Mouse (Mus musculus): ENCODE measurements around the gene Wap. TPM values are rescaled to one million over a fixed set of nuclear protein-coding genes. Genes with fewer than 3 reads are reported as not detected.

The Wap gene
- polyA plus RNA-seq, 1 experiment from 2014 or later, result not detected

GRCm38 (mm10) chr11:6590933-6591675, 47.3 kb downstream of the Wap start:
- Histone ChIP-seq H3K9ac (replicated peaks) (no peak overlapping the region), H3K4me3 (no peak overlapping the region), H3K9me3 (no peaks in the 10 kb centered on the region), H3K36me3 (peaks cover 63% of the 10 kb centered on the region), H3K4me1 (no peaks in the 10 kb centered on the region), H3K4me2 (replicated peaks) (no peak overlapping the region), H3K27me3 (no peaks in the 10 kb centered on the region), H3K27ac (replicated peaks) (no peak overlapping the region)
- no peak for ATAC-seq (replicated peaks)
- WGBS, result 86% methylated on average over 10 of the region's 10 CpGs

- no peak for ATAC-seq (replicated peaks)
- no peak overlapping the region for H3K4me2 ChIP-seq (replicated peaks)
- H3K4me1 ChIP-seq, result no peaks in the 10 kb centered on the region
- H3K9ac ChIP-seq (replicated peaks), result no peak overlapping the region
- WGBS, result 95% methylated on average over 7 of the region's 7 CpGs
- H3K9me3 ChIP-seq, result no peaks in the 10 kb centered on the region
- peaks cover 70% of the 10 kb centered on the region for H3K36me3 ChIP-seq
- H3K4me3 ChIP-seq, result no peak overlapping the region
- H3K27me3 ChIP-seq, result no peaks in the 10 kb centered on the region
- no peak overlapping the region for H3K27ac ChIP-seq (replicated peaks)
Observed at GRCm38 (mm10) chr11:6589838-6590237, 48.6 kb downstream of the Wap start.

GRCm38 (mm10) chr11:6588295-6588694, 50.1 kb downstream of the Wap start:
- H3K27ac ChIP-seq (replicated peaks), result no peak overlapping the region
- peaks cover 59% of the 10 kb centered on the region for H3K36me3 ChIP-seq
- ATAC-seq (replicated peaks), result no peak
- H3K27me3 ChIP-seq, result no peaks in the 10 kb centered on the region
- 92% methylated on average over 7 of the region's 7 CpGs for WGBS
- no peaks in the 10 kb centered on the region for H3K9me3 ChIP-seq
- H3K4me1 ChIP-seq, result no peaks in the 10 kb centered on the region
- no peak overlapping the region for H3K4me3 ChIP-seq
- H3K4me2 ChIP-seq (replicated peaks), result no peak overlapping the region
- no peak overlapping the region for H3K9ac ChIP-seq (replicated peaks)

- Histone ChIP-seq H3K4me1 (no peaks in the 10 kb centered on the region), H3K9me3 (no peaks in the 10 kb centered on the region), H3K27me3 (no peaks in the 10 kb centered on the region), H3K27ac (replicated peaks) (no peak overlapping the region), H3K4me3 (no peak overlapping the region), H3K36me3 (peaks cover 50% of the 10 kb centered on the region), H3K9ac (replicated peaks) (no peak overlapping the region), H3K4me2 (replicated peaks) (no peak overlapping the region)
- no peak for ATAC-seq (replicated peaks)
- whole genome bisulfite sequencing, result 91% methylated on average over 7 of the region's 7 CpGs
Observed at GRCm38 (mm10) chr11:6587249-6587940, 51.0 kb downstream of the Wap start.

- H3K4me1 ChIP-seq, result no peaks in the 10 kb centered on the region
- no peak for ATAC-seq (replicated peaks)
- no peak overlapping the region for H3K4me3 ChIP-seq
- no peaks in the 10 kb centered on the region for H3K27me3 ChIP-seq
- 84% methylated on average over 3 of the region's 3 CpGs for WGBS
- H3K9me3 ChIP-seq, result no peaks in the 10 kb centered on the region
- H3K36me3 ChIP-seq, result peaks cover 43% of the 10 kb centered on the region
- no peak overlapping the region for H3K4me2 ChIP-seq (replicated peaks)
- H3K27ac ChIP-seq (replicated peaks), result no peak overlapping the region
- no peak overlapping the region for H3K9ac ChIP-seq (replicated peaks)
Observed at GRCm38 (mm10) chr11:6586660-6587059, 51.8 kb downstream of the Wap start.

- Histone ChIP-seq H3K9ac (replicated peaks) (no peak overlapping the region), H3K4me3 (no peak overlapping the region), H3K9me3 (no peaks in the 10 kb centered on the region), H3K27me3 (no peaks in the 10 kb centered on the region), H3K36me3 (peaks cover 34% of the 10 kb centered on the region; the same call in 1 of the 2 replicates), H3K27ac (replicated peaks) (no peak overlapping the region), H3K4me1 (no peaks in the 10 kb centered on the region), H3K4me2 (replicated peaks) (no peak overlapping the region)
- WGBS, result 92% methylated on average over 8 of the region's 8 CpGs
- no peak for ATAC-seq (replicated peaks)
Observed at GRCm38 (mm10) chr11:6585748-6586147, 52.7 kb downstream of the Wap start.

Other genes starting within 250 kb of the Wap start
- 38.7 and 38.8 TPM in 2 replicates for gene Zmiz2, start 249.6 kb downstream of the Wap start, polyA plus RNA-seq (2015; fragmentation: Nextera tagmentation; extraction: Ambion mirVana)
- gene Ppia, start 223.2 kb downstream of the Wap start, polyA plus RNA-seq (2015; fragmentation: Nextera tagmentation; extraction: Ambion mirVana), result 3,682 and 3,685 TPM in 2 replicates
- 576 and 626 TPM in 2 replicates for gene H2afv, start 194.2 kb downstream of the Wap start, polyA plus RNA-seq (2015; fragmentation: Nextera tagmentation; extraction: Ambion mirVana)
- gene Purb, start 162.7 kb downstream of the Wap start, polyA plus RNA-seq (2015; fragmentation: Nextera tagmentation; extraction: Ambion mirVana), result 13.5 and 14.8 TPM in 2 replicates
- 0.34 and 0.41 TPM in 2 replicates for gene Myo1g, start 117.7 kb downstream of the Wap start, polyA plus RNA-seq (2015; fragmentation: Nextera tagmentation; extraction: Ambion mirVana)
- gene Ccm2, start 91.8 kb downstream of the Wap start, polyA plus RNA-seq (2015; fragmentation: Nextera tagmentation; extraction: Ambion mirVana), result 104 and 107 TPM in 2 replicates
- 66.9 and 67.4 TPM in 2 replicates for gene Nacad, start 32.6 kb downstream of the Wap start, polyA plus RNA-seq (2015; fragmentation: Nextera tagmentation; extraction: Ambion mirVana)
- gene Tbrg4, start 12.6 kb downstream of the Wap start, polyA plus RNA-seq (2015; fragmentation: Nextera tagmentation; extraction: Ambion mirVana), result 27.5 and 31.5 TPM in 2 replicates
- 4.1 and 6.7 TPM in 2 replicates for gene Ramp3, start 19.9 kb upstream of the Wap start, polyA plus RNA-seq (2015; fragmentation: Nextera tagmentation; extraction: Ambion mirVana)
- gene Gm11983, start 199.0 kb upstream of the Wap start, polyA plus RNA-seq (2015; fragmentation: Nextera tagmentation; extraction: Ambion mirVana), result not detected in 2 replicates